Mouse (Mus musculus) neural tube, embryonic 15.5 days (tissue): ENCODE data around the gene Gm6169. TPM values are rescaled to one million over a fixed set of nuclear protein-coding genes. Genes with fewer than 3 reads are reported as not detected.
"Not testable (repeated sequence)": the region's sequence is repeated elsewhere in the genome, so short reads cannot be mapped to it uniquely, and the experiment has no call there.

ENCODE experiments used
- ATAC-seq: fragments of 200-750 bp; cut with Nextera tagmentation; 2 replicates; pipeline ENCODE4 v1.8.0; 2017; ENCODE audit warnings: mild to moderate bottlenecking, moderate TSS enrichment, moderate library complexity; ENCODE audit not compliant: low FRiP score
- H3K27ac ChIP-seq: fragments of 300-500 bp; sonication (generic); replicated peaks from 2 replicates; pipeline ENCODE4 v1.5.1; 2015; ENCODE audit warnings: mild to moderate bottlenecking, inconsistent platforms
- H3K27me3 ChIP-seq: fragments of 300-500 bp; sonication (generic); replicated peaks from 2 replicates; pipeline ENCODE4 v1.6.1; 2015; ENCODE audit warnings: inconsistent platforms
- H3K36me3 ChIP-seq: fragments of 300-500 bp; sonication (generic); 2 replicates; pipeline ENCODE4 v1.6.1; 2015; ENCODE audit warnings: inconsistent platforms
- H3K4me1 ChIP-seq: fragments of 300-500 bp; sonication (generic); 2 replicates; pipeline ENCODE4 v1.6.1; 2015; ENCODE audit warnings: inconsistent platforms
- H3K4me2 ChIP-seq: fragments of 300-500 bp; sonication (generic); 2 replicates; pipeline ENCODE4 v1.6.1; 2015; ENCODE audit warnings: inconsistent platforms, mild to moderate bottlenecking, moderate library complexity
- H3K4me3 ChIP-seq: fragments of 300-500 bp; sonication (generic); replicated peaks from 2 replicates; pipeline ENCODE4 v1.5.1; 2015; ENCODE audit warnings: mild to moderate bottlenecking, inconsistent platforms
- H3K9ac ChIP-seq: fragments of 300-500 bp; sonication (generic); replicated peaks from 2 replicates; pipeline ENCODE4 v1.6.1; 2015; ENCODE audit warnings: mild to moderate bottlenecking, inconsistent platforms
- H3K9me3 ChIP-seq: fragments of 300-500 bp; sonication (generic); replicated peaks from 2 replicates; pipeline ENCODE4 v1.6.1; 2016; ENCODE audit warnings: inconsistent platforms
- WGBS: fragments of 180-500 bp; shearing (Covaris S2); methylation state at CpG from one replicate; pipeline ENCODE4 v1.1.7; 2015; ENCODE audit warnings: mixed read lengths; 5-methylcytosine and 5-hydroxymethylcytosine counted together
- polyA plus RNA-seq: library from polyadenylated mRNA; unstranded; fragments of >200 nt; fragmentation: Nextera tagmentation; extraction: Ambion mirVana; gene quantifications from 2 replicates; pipeline ENCODE4 v1.2.1, GENCODE M21; 2015

Gene Gm6169
- 1.1 and 1.3 TPM in 2 replicates for polyA plus RNA-seq

GRCm38 (mm10) chr13:97099187-97099852, at the start of gene Gm6169:
Gene Gm6169, minus strand, starts transcription at chr13:97099237.
- peaks cover 11% of the 10 kb centered on the region for H3K36me3 ChIP-seq
- WGBS = 80% methylated on average over 22 of the region's 22 CpGs
- no peak within 1 kb of the TSS for H3K9ac ChIP-seq
- H3K4me1 ChIP-seq = no peaks in the 10 kb centered on the region
- no peak within 1 kb of the TSS for H3K4me3 ChIP-seq
- H3K4me2 ChIP-seq = no peak within 1 kb of the TSS
- H3K27ac ChIP-seq = no peak within 1 kb of the TSS
- H3K27me3 ChIP-seq = no peaks in the 10 kb centered on the region
- no peaks in the 10 kb centered on the region for H3K9me3 ChIP-seq
- ATAC-seq = peak; percentile 47; the same call in 1 of the 2 replicates

DNA sequence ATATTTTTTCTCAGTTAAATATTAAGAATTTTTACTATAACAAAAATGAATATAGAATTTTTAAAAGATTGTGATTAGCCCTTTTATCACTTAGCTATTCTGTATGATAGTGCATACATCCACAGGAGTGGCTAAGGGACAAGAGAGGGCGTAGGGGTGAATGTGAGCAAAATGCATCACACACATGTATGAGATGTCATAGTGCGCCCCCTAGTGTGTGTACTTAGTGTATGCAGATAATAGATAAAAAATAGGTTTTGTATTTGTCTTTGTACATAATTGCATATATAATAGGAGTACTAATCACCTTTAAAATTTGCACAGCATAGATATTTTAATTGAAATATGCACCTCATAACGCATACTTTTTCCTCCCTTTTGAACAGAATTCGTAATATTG, 46.8 kb upstream of the Gm6169 start:
- peaks cover 56% of the 10 kb centered on the region for H3K36me3 ChIP-seq
- no peak overlapping the region for H3K4me3 ChIP-seq
- H3K4me1 ChIP-seq = no peaks in the 10 kb centered on the region
- no peaks in the 10 kb centered on the region for H3K9me3 ChIP-seq
- no peaks in the 10 kb centered on the region for H3K27me3 ChIP-seq
- ATAC-seq = no peak
- H3K4me2 ChIP-seq = no peak overlapping the region
- H3K27ac ChIP-seq = no peak overlapping the region
- WGBS = 62% methylated on average over 4 of the region's 4 CpGs
- H3K9ac ChIP-seq = no peak overlapping the region

DNA sequence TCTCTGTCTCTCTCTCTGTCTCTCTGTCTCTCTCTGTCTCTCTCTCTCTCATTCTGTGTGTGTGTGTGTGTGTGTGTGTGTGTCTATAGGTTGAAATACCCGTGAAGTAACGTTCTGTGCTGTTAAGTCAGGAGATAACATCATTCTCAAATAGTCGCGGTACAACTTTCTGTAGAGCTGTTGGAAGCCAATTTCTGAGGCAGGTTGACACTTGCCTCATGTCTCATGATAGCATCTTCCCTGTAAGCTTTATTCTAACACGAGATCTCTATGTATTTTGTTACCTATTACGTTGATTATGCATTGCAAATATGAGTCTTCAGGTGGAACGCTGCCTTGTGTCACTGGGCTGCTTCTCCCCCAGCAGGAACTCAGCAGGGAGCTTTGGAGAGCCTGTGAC, 43.3 kb upstream of the Gm6169 start:
- Histone ChIP-seq H3K9ac (no peak overlapping the region), H3K4me2 (no peak overlapping the region), H3K4me1 (peaks cover 8% of the 10 kb centered on the region), H3K27ac (no peak overlapping the region), H3K9me3 (no peaks in the 10 kb centered on the region), H3K4me3 (no peak overlapping the region), H3K27me3 (no peaks in the 10 kb centered on the region), H3K36me3 (peaks cover 29% of the 10 kb centered on the region)
- ATAC-seq = no peak
- WGBS = 91% methylated on average over 7 of the region's 7 CpGs

- peak overlapping the region; percentile 94 for H3K27ac ChIP-seq
- H3K4me2 ChIP-seq = peak overlapping the region; percentile 66
- peaks cover 13% of the 10 kb centered on the region for H3K4me1 ChIP-seq
- H3K36me3 ChIP-seq = peaks cover 24% of the 10 kb centered on the region
- H3K4me3 ChIP-seq = peak overlapping the region; percentile 78
- H3K27me3 ChIP-seq, H3K9me3 ChIP-seq: not testable (repeated sequence)
- H3K9ac ChIP-seq = peak overlapping the region; percentile 94
- WGBS = 30% methylated on average over 8 of the region's 8 CpGs
- ATAC-seq = peak; percentile 27; the same call in 1 of the 2 replicates
Observed at GRCm38 (mm10) chr13:97138404-97138931, 39.4 kb upstream of the Gm6169 start.

- Histone ChIP-seq H3K4me2 (peak within 1 kb of the TSS; percentile 66), H3K9me3 (no peaks in the 10 kb centered on the region), H3K27me3 (no peaks in the 10 kb centered on the region), H3K9ac (peak within 1 kb of the TSS; percentile 94), H3K36me3 (peaks cover 22% of the 10 kb centered on the region), H3K4me3 (peak within 1 kb of the TSS; percentile 78), H3K4me1 (peaks cover 13% of the 10 kb centered on the region), H3K27ac (peak within 1 kb of the TSS; percentile 94)
- peak; percentile 98 for ATAC-seq
- under 1% methylated on average over 57 of the region's 57 CpGs for WGBS
Observed at GRCm38 (mm10) chr13:97137466-97138400, 38.7 kb upstream of the Gm6169 start, which contains the start of the genes Gfm2 and Nsa2. Gene Gfm2, plus strand, starts transcription at chr13:97137937. Gene Nsa2, minus strand, starts transcription at chr13:97137937.

- H3K4me1 ChIP-seq, H3K4me2 ChIP-seq, H3K4me3 ChIP-seq, H3K27me3 ChIP-seq, H3K27ac ChIP-seq, H3K9me3 ChIP-seq, H3K9ac ChIP-seq, ATAC-seq: not testable (repeated sequence)
- H3K36me3 ChIP-seq = peaks cover 35% of the 10 kb centered on the region
- WGBS = no CpG with 5 or more reads among the region's 2 CpGs
Observed at GRCm38 (mm10) chr13:97130413-97130812, 31.4 kb upstream of the Gm6169 start.

DNA sequence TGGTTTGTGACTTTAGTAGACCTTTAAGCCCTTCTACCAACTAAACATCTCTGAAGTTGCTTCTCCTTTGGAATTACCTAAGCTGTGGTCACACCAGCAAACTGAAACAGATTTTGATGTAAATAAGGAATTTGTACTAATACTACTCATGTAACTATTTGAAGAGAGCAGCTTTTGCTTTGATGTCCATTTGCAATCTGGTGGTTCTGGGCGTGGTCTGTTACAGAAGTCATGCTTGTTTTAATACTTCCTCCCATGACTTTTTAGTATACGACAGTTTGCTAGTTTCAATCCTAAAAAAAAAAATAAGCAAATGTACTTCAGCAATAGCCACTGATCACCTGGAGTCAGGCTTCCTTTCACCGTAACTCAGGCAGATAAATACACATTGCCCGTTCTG, 30.6 kb upstream of the Gm6169 start:
- H3K9ac ChIP-seq, H3K27me3 ChIP-seq, ATAC-seq, H3K9me3 ChIP-seq, H3K4me3 ChIP-seq, H3K4me1 ChIP-seq, H3K4me2 ChIP-seq, H3K27ac ChIP-seq: not testable (repeated sequence)
- H3K36me3 ChIP-seq = peaks cover 35% of the 10 kb centered on the region
- WGBS = 88% methylated on average over 3 of the region's 4 CpGs

DNA sequence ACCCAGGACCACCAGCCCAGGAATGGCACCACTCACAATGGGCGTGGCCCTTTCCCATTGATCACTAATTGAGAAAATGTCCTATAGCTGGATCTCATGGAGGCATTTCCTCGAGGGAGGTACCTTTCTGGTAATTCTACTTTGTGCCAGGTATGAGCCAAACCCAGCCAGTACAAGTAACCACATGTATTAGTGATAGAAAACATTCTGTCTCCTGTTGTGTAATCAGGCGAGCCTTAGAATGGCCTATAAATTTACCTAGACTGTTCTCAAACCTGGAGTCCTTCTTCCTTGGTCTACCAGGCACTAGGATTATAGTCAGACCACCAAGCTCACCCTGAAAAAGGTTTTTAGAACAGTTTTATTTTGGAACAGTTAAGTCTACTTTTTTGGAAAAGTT, 22.3 kb upstream of the Gm6169 start:
- peaks cover 67% of the 10 kb centered on the region for H3K36me3 ChIP-seq
- no peaks in the 10 kb centered on the region for H3K9me3 ChIP-seq
- no peak overlapping the region for H3K4me3 ChIP-seq
- no peak overlapping the region for H3K27ac ChIP-seq
- no peak overlapping the region for H3K9ac ChIP-seq
- no peak for ATAC-seq
- 84% methylated on average over 3 of the region's 3 CpGs for WGBS
- no peak overlapping the region for H3K4me2 ChIP-seq
- no peaks in the 10 kb centered on the region for H3K27me3 ChIP-seq
- no peaks in the 10 kb centered on the region for H3K4me1 ChIP-seq

DNA sequence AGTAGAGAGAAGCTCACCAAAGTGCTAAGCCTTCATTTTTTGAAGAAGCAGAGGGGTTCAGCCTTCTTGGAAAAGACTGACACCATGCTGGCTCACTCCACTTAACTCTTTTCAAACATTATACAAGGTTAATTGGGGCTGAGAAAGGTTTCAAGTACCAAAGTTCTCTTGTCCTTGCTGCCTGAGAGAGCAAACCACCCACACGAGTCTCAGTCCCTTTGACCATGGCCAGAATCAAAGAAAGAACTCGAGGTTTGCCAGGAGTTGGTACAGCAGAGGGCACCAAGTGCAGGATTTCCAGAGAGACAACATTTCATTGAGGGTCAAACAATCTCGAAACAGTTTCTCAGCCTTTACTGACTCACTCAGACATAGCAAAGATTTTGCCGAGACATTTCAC, 10.0 kb upstream of the Gm6169 start:
- no peak overlapping the region for H3K4me3 ChIP-seq
- 86% methylated on average over 4 of the region's 4 CpGs for WGBS
- no peak overlapping the region for H3K27ac ChIP-seq
- H3K4me2 ChIP-seq = no peak overlapping the region
- no peaks in the 10 kb centered on the region for H3K4me1 ChIP-seq
- ATAC-seq = no peak
- H3K36me3 ChIP-seq = peaks cover 34% of the 10 kb centered on the region
- no peak overlapping the region for H3K9ac ChIP-seq
- no peaks in the 10 kb centered on the region for H3K27me3 ChIP-seq
- H3K9me3 ChIP-seq = no peaks in the 10 kb centered on the region

DNA sequence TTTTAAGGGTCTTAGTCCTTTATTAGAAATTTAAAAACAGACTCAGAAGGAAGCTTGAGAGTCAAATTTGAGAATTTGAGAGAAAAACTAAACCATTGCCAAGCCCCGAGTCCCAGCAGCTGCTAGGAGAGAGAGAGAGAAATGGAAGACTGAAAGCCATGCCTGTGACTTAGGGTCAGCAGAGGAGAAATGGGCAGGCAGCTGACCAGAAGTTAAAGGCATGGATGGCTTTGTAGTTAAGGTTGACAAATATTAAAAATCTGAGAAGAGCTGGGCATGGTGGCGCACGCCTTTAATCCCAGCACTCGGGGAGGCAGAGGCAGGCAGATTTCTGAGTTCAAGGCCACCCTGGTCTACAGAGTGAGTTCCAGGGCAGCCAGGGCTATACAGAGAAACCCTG, 8.7 kb upstream of the Gm6169 start:
- WGBS = 94% methylated on average over 4 of the region's 4 CpGs
- not testable (repeated sequence) for ATAC-seq

GRCm38 (mm10) chr13:97104996-97105395, 6.0 kb upstream of the Gm6169 start:
- no peak for ATAC-seq
- Histone ChIP-seq H3K9ac (no peak overlapping the region), H3K4me1 (no peaks in the 10 kb centered on the region), H3K4me3 (no peak overlapping the region), H3K9me3 (no peaks in the 10 kb centered on the region), H3K4me2 (no peak overlapping the region), H3K27ac (no peak overlapping the region), H3K36me3 (peaks cover 17% of the 10 kb centered on the region), H3K27me3 (no peaks in the 10 kb centered on the region)
- 71% methylated on average over 7 of the region's 7 CpGs for WGBS

More for the DNA sequence above, 8.7 kb upstream of the Gm6169 start:
- peaks cover 29% of the 10 kb centered on the region for H3K36me3 ChIP-seq
- not testable (repeated sequence) for H3K4me1 ChIP-seq, H3K4me2 ChIP-seq, H3K9me3 ChIP-seq, H3K4me3 ChIP-seq, H3K27ac ChIP-seq, H3K27me3 ChIP-seq, H3K9ac ChIP-seq
